Mouse (Mus musculus) brain, embryonic 14.5 days (tissue): ENCODE measurements around the gene Bmp8a.

ENCODE experiments used
- CTCF ChIP-seq: fragments of 200-500 bp; IDR thresholded peaks from 2 replicates; pipeline ENCODE4 v1.5.1; 2012; ENCODE audit warnings: inconsistent platforms, mild to moderate bottlenecking, moderate library complexity, borderline replicate concordance; ENCODE audit not compliant: insufficient read depth, insufficient read length; ENCODE audit errors: extremely low read depth
- POLR2A ChIP-seq: fragments of 200-500 bp; IDR thresholded peaks from 2 replicates; pipeline ENCODE4 v1.6.1; 2012; ENCODE audit warnings: mild to moderate bottlenecking, inconsistent platforms, borderline replicate concordance; ENCODE audit not compliant: poor library complexity, insufficient read depth, insufficient read length, severe bottlenecking; ENCODE audit errors: extremely low read depth

DNA sequence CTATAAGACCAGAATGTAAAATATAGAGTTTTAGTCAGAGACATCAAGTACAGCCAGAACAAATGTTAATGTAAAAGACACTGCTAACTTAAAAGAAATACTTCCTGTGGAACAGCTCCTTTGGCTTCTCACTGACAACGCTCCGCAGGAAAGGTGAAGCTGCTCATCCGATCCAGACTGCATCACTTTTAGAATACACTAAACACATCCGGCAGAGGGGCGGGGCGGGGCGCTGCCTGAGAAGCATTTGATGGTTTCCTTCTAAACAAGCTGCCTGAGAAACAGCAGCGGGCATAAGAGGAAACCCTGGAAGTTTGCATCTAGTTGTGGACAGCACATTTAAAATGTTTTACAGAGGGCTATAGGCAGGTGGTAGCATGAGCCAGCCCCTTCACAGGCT lies 12.9 kb upstream of the Bmp8a start:
- TF ChIP-seq CTCF, result no peak
- TF ChIP-seq POLR2A, result no peak
